Mouse (Mus musculus) limb, embryonic 11.5 days (tissue): ENCODE measurements at regions not wholly inside any gene's neighbourhood (a gene's known extent, or its start where the extent isn't known, plus 50 kb on each side); places are given as distances from the start of the nearest gene placed in this dataset.
A peak's percentile ranks its signal among the peaks of the same experiment; 100 is the strongest.

Experiments used
- ATAC-seq: fragments of 200-750 bp; cut with Nextera tagmentation; 2 replicates; pipeline ENCODE4 v1.8.0; 2017; ENCODE audit warnings: low read depth; ENCODE audit not compliant: insufficient number of reproducible peaks, low FRiP score, low TSS enrichment
- DNase-seq: peaks from one replicate; pipeline ENCODE4 v3.0.0-alpha.2; 2015; ENCODE audit warnings: low spot score
- H3K27ac ChIP-seq: fragments of 300-500 bp; sonication (generic); replicated peaks from 2 replicates; pipeline ENCODE4 v1.5.1; 2014; ENCODE audit warnings: low read depth, mild to moderate bottlenecking, low read length
- H3K27me3 ChIP-seq: fragments of 300-500 bp; sonication (generic); 2 replicates; pipeline ENCODE4 v1.6.1; 2014; ENCODE audit warnings: mild to moderate bottlenecking, low read length, mixed read lengths; ENCODE audit not compliant: control insufficient read depth, insufficient read depth
- H3K36me3 ChIP-seq: fragments of 300-500 bp; sonication (generic); 2 replicates; pipeline ENCODE4 v1.6.1; 2014; ENCODE audit warnings: mild to moderate bottlenecking, low read length, moderate library complexity, mixed read lengths; ENCODE audit not compliant: control insufficient read depth, insufficient read depth
- H3K4me1 ChIP-seq: fragments of 300-500 bp; sonication (generic); 2 replicates; pipeline ENCODE4 v1.6.1; 2014; ENCODE audit warnings: low read length, mixed read lengths; ENCODE audit not compliant: control insufficient read depth, insufficient read depth
- H3K4me2 ChIP-seq: fragments of 300-500 bp; sonication (generic); 2 replicates; pipeline ENCODE4 v1.6.1; 2014; ENCODE audit warnings: low read depth, mild to moderate bottlenecking, moderate library complexity; ENCODE audit not compliant: severe bottlenecking
- H3K4me3 ChIP-seq: fragments of 300-500 bp; sonication (generic); 2 replicates; pipeline ENCODE4 v1.5.1; 2014; ENCODE audit warnings: low read depth, low read length
- H3K9ac ChIP-seq: fragments of 300-500 bp; sonication (generic); 2 replicates; pipeline ENCODE4 v1.6.1; 2014; ENCODE audit warnings: mild to moderate bottlenecking, low read length
- H3K9me3 ChIP-seq: fragments of 300-500 bp; sonication (generic); 2 replicates; pipeline ENCODE4 v1.6.1; 2016; ENCODE audit warnings: low read length; ENCODE audit not compliant: control insufficient read depth
- WGBS: fragments of 180-500 bp; shearing (Covaris S2); extraction: QIAGEN DNeasy Blood & Tissue Kit; methylation state at CpG from one replicate; pipeline ENCODE4 v1.1.7; 2014; 5-methylcytosine and 5-hydroxymethylcytosine counted together

DNA sequence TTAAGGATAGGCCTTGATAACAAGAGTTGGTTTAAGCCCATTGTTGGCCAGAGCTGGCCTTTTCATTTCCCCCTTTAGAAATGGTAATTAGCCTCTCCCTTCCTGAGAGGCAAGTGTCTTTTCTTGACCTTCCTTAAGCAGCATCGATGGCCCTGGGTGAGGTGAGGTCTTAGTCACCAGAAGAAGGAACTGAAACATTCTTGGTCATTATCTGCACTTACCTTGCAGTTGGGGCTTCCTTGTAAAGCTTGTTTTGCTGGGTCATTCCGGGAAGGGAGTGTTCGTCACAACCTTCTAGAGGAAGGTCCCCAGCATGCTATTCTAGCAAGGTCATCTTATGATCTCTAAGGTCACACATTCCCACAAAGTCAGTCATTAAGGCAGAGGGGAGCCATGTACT lies 322.6 kb upstream of the Meis1 start:
- no peak overlapping the region for H3K4me3 ChIP-seq
- no peak for DNase-seq
- H3K27ac ChIP-seq = no peak overlapping the region
- no peaks in the 10 kb centered on the region for H3K36me3 ChIP-seq
- H3K4me2 ChIP-seq = no peak overlapping the region
- no peaks in the 10 kb centered on the region for H3K27me3 ChIP-seq
- 66% methylated on average over 3 of the region's 3 CpGs for WGBS
- H3K9me3 ChIP-seq = no peaks in the 10 kb centered on the region; the same call in 1 of the 2 replicates
- no peak for ATAC-seq
- H3K9ac ChIP-seq = no peak overlapping the region
- H3K4me1 ChIP-seq = no peaks in the 10 kb centered on the region

GRCm38 (mm10) chr11:19342803-19343202 lies 324.0 kb upstream of the Meis1 start:
- WGBS = 69% methylated on average over 4 of the region's 4 CpGs
- H3K36me3 ChIP-seq = no peaks in the 10 kb centered on the region
- H3K4me2 ChIP-seq = no peak overlapping the region
- no peaks in the 10 kb centered on the region for H3K4me1 ChIP-seq
- H3K9me3 ChIP-seq = no peaks in the 10 kb centered on the region; the same call in 1 of the 2 replicates
- DNase-seq = no peak
- H3K27ac ChIP-seq = no peak overlapping the region
- H3K4me3 ChIP-seq = no peak overlapping the region
- no peak overlapping the region for H3K9ac ChIP-seq
- no peak for ATAC-seq
- no peaks in the 10 kb centered on the region for H3K27me3 ChIP-seq

GRCm38 (mm10) chr11:19346276-19346826 lies 327.6 kb upstream of the Meis1 start:
- Histone ChIP-seq H3K27ac (no peak overlapping the region), H3K9ac (no peak overlapping the region), H3K4me3 (no peak overlapping the region), H3K9me3 (no peaks in the 10 kb centered on the region; the same call in 1 of the 2 replicates), H3K4me2 (no peak overlapping the region), H3K36me3 (no peaks in the 10 kb centered on the region), H3K4me1 (no peaks in the 10 kb centered on the region), H3K27me3 (no peaks in the 10 kb centered on the region)
- no peak for ATAC-seq
- 81% methylated on average over 3 of the region's 3 CpGs for WGBS
- DNase-seq = no peak

DNA sequence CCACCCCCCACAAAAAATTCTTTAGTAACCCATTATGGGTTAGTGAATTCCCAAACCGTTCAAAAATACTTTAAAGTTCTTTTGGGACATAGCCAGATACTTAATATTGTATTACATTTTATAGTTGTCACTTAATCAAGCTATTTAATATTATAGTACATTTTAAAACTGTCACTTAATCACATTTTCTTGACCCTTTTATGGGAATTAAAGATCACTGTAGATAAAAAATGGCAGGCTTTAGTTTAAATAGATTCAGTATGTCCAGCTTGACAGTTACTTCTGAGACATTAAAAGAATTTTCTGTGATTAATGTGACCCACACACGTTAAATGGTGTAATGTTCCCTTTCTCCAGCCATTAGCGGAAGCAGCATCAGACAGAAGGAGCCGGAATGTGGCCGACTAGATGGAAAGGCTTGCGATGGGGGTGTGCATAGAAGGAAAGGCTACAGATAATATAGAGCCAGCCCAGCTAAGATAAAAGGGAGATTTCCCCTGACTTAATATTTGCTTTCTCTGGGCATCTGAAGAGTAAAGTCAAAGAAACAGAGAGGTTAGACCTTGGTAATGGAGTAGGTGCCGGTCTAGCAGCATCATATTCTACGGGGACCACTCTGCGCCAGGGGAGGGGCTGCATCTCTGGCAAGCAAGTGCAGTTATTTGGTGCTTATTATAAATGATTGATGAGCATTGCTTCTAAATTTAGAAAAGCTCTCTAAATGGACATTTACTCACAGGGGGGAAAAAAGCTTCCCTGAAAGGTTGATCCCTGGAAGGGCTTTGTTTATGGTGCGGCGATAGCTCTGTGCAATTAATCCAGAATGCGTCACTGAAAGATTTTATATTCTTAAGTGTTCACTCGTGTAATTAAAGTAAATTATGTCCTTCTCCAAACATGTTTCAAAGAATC lies 331.8 kb upstream of the Meis1 start:
- H3K4me1 ChIP-seq = no peaks in the 10 kb centered on the region
- H3K4me2 ChIP-seq = peak overlapping the region; percentile 34
- no peak for ATAC-seq
- 19% methylated on average over 13 of the region's 13 CpGs for WGBS
- H3K9me3 ChIP-seq = no peaks in the 10 kb centered on the region
- DNase-seq = peak; percentile 49
- no peak overlapping the region for H3K27ac ChIP-seq
- no peaks in the 10 kb centered on the region for H3K27me3 ChIP-seq
- no peak overlapping the region for H3K9ac ChIP-seq
- H3K36me3 ChIP-seq = no peaks in the 10 kb centered on the region
- 0 out of 2 replicates have a peak overlapping the region, but pooled peaks have one; percentile 0 for H3K4me3 ChIP-seq

GRCm38 (mm10) chr11:19351243-19351787 lies 332.5 kb upstream of the Meis1 start:
- H3K4me2 ChIP-seq = peak overlapping the region; percentile 34; the same call in 1 of the 2 replicates

DNA sequence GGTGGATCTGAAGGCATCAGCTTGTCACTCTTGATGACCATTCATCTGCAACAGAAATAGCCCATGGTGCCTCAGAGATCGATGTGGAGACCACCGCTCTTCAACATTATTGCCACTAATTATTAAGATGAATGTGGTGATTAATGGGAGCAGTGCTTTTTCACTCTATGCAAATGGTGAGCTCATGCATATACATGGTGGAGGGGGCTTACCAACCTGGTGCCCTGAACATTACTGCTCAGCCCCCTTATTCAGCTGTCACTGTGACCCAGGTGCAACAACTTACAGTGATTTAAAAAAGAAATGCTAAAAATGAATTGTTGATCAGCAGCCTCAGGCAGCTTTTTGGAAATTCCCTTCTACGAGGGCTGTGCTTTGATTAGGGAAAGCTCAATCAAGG lies 334.9 kb upstream of the Meis1 start:
- ATAC-seq = no peak
- no peak overlapping the region for H3K27ac ChIP-seq

More at GRCm38 (mm10) chr11:19351243-19351787, 332.5 kb upstream of the Meis1 start:
- Histone ChIP-seq H3K4me1 (no peaks in the 10 kb centered on the region), H3K9ac (no peak overlapping the region), H3K4me3 (no peak overlapping the region), H3K27me3 (no peaks in the 10 kb centered on the region), H3K9me3 (no peaks in the 10 kb centered on the region), H3K36me3 (no peaks in the 10 kb centered on the region), H3K27ac (no peak overlapping the region)
- DNase-seq (no peak), ATAC-seq (no peak)
- 40% methylated on average over 7 of the region's 7 CpGs for WGBS

DNA sequence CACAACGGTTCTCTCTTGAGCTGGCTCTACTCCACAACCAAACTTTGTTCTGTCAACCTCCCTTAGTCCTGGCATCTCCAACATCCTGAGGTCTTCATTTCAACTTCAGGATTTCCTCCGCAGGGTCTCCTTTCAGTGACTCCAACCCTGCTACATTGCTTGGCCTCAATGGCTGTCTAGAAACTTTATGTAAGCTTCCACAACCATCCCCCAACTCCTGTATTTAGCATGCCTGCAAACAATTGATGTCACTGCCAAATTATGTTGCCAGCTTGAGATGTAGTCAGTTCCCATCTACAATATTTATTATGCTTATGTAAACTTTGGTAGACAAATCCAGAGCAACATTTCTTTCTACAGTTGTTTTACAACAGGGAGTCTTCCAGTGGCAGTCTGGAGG lies 336.4 kb upstream of the Meis1 start:
- no peak for DNase-seq
- Histone ChIP-seq H3K4me1 (no peaks in the 10 kb centered on the region), H3K9ac (no peak overlapping the region), H3K9me3 (no peaks in the 10 kb centered on the region), H3K36me3 (no peaks in the 10 kb centered on the region), H3K27ac (no peak overlapping the region), H3K27me3 (no peaks in the 10 kb centered on the region), H3K4me2 (no peak overlapping the region), H3K4me3 (no peak overlapping the region)
- ATAC-seq = no peak
- 65% methylated on average over 2 of the region's 2 CpGs for WGBS

More for the DNA sequence above, 334.9 kb upstream of the Meis1 start:
- H3K9me3 ChIP-seq = no peaks in the 10 kb centered on the region
- H3K27me3 ChIP-seq = no peaks in the 10 kb centered on the region
- H3K4me3 ChIP-seq = no peak overlapping the region
- DNase-seq = no peak
- H3K36me3 ChIP-seq = no peaks in the 10 kb centered on the region
- 61% methylated on average over 3 of the region's 3 CpGs for WGBS
- H3K4me2 ChIP-seq = no peak overlapping the region
- no peaks in the 10 kb centered on the region for H3K4me1 ChIP-seq
- no peak overlapping the region for H3K9ac ChIP-seq

DNA sequence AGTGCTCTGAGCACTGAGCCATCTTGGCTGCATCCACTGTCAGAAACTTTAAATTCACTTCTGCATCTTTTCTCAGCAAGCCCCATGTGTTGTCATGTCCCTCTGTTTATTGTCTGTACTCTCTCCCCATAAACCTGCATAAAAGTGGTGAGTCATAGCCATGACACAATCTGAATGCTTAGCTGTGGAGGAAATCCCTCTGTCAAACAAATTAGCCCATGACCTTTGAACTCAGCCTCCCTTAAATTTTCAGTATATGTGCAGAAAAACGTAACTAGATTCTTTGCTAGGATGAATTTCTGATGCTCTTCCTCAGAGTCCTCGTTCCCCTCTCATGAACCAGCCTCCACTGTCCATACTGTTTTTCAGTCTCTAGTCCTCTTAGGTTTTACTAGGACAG lies 337.4 kb upstream of the Meis1 start:
- H3K4me3 ChIP-seq = no peak overlapping the region
- no peaks in the 10 kb centered on the region for H3K27me3 ChIP-seq
- H3K36me3 ChIP-seq = no peaks in the 10 kb centered on the region
- H3K4me2 ChIP-seq = no peak overlapping the region
- WGBS = 47% methylated on average over 2 of the region's 2 CpGs
- no peak overlapping the region for H3K9ac ChIP-seq
- ATAC-seq = no peak
- H3K9me3 ChIP-seq = no peaks in the 10 kb centered on the region
- H3K4me1 ChIP-seq = no peaks in the 10 kb centered on the region
- no peak for DNase-seq
- no peak overlapping the region for H3K27ac ChIP-seq
